Mouse (Mus musculus): ENCODE data around the gene Krt80. TPM values are rescaled to one million over a fixed set of nuclear protein-coding genes. Genes with fewer than 3 reads are reported as not detected.

Gene Krt80
- polyA plus RNA-seq, 1 experiment from 2014 or later, result 6.9 TPM

DNA sequence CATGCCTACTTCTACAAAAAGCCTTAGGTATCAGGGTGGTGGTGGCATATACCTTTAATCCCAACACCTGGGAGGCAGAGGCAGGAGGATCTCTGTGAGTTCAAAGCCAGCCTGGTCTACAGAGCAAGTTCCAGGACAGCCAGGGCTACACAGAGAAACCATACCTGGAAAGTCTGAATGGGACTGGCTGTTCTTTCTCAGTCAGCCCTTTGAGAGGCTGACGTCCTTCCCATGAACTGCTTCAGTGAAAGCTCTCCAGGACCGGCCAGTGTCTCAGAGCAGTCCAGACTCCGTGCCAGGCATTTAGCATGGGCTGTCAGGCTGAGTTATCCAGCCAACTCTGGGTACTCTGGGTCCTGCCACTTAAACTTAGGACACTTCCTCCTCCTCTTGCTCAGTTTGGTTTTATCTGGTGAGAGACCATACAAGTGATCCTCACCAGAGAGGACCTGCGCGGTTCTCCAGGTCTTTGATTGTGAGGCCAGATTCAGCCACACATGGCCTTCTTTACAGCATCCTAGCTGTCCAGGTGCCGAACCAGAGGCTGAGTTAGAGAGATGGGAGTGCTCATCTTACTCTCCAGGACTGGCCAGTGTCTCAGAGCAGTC lies 49.8 kb downstream of the Krt80 start:
- no peak overlapping the region for H3K4me3 ChIP-seq (ENCODE audit: control insufficient read depth in 1 of 2, insufficient read depth in 1 of 2, low read depth in 1 of 2, low read length in 2 of 2)
- no peaks in the 10 kb centered on the region for H3K9me3 ChIP-seq (ENCODE audit: control insufficient read depth, low read length)
- H3K27me3 ChIP-seq (ENCODE audit: control insufficient read depth, insufficient read depth, low read length), result no peaks in the 10 kb centered on the region
- no peak overlapping the region for H3K4me2 ChIP-seq (ENCODE audit: low read length)
- H3K4me1 ChIP-seq (ENCODE audit: control insufficient read depth in 2 of 2, insufficient read depth in 2 of 2, low read length in 2 of 2), result peaks cover 12 to 22% of the 10 kb centered on the region in 2 experiments
- peak overlapping the region; percentile 36 to 69 for H3K27ac ChIP-seq (replicated peaks in 1 of 2; ENCODE audit: control insufficient read depth in 1 of 2, insufficient read depth in 1 of 2, low read depth in 2 of 2, low read length in 2 of 2)
- 65% methylated on average over 6 of the region's 6 CpGs for WGBS
- H3K9ac ChIP-seq (ENCODE audit: low read length), result no peak overlapping the region
- no peaks in the 10 kb centered on the region for H3K36me3 ChIP-seq (ENCODE audit: control insufficient read depth, insufficient read depth, low read length)
- no peak for ATAC-seq (ENCODE audit: insufficient number of reproducible peaks, insufficient read depth, low FRiP score, low read depth)

GRCm38 (mm10) chr15:101318889-101319765 lies 50.8 kb downstream of the Krt80 start:
- peak overlapping the region; percentile 10 to 69; a peak in 1 of 4 replicates for H3K27ac ChIP-seq (replicated peaks in 1 of 2; ENCODE audit: control insufficient read depth in 1 of 2, insufficient read depth in 1 of 2, low read depth in 2 of 2, low read length in 2 of 2)
- no peaks in the 10 kb centered on the region for H3K9me3 ChIP-seq (ENCODE audit: control insufficient read depth, low read length)
- no peak overlapping the region for H3K4me2 ChIP-seq (ENCODE audit: low read length)
- no peak overlapping the region for H3K4me3 ChIP-seq (ENCODE audit: control insufficient read depth in 1 of 2, insufficient read depth in 1 of 2, low read depth in 1 of 2, low read length in 2 of 2)
- H3K36me3 ChIP-seq (ENCODE audit: control insufficient read depth, insufficient read depth, low read length), result no peaks in the 10 kb centered on the region
- ATAC-seq (ENCODE audit: insufficient number of reproducible peaks, insufficient read depth, low FRiP score, low read depth), result no peak
- peaks cover 12 to 22% of the 10 kb centered on the region in 2 experiments for H3K4me1 ChIP-seq (ENCODE audit: control insufficient read depth in 2 of 2, insufficient read depth in 2 of 2, low read length in 2 of 2)
- WGBS, result 54% methylated on average over 14 of the region's 14 CpGs
- no peak overlapping the region for H3K9ac ChIP-seq (ENCODE audit: low read length)
- H3K27me3 ChIP-seq (ENCODE audit: control insufficient read depth, insufficient read depth, low read length), result no peaks in the 10 kb centered on the region

DNA sequence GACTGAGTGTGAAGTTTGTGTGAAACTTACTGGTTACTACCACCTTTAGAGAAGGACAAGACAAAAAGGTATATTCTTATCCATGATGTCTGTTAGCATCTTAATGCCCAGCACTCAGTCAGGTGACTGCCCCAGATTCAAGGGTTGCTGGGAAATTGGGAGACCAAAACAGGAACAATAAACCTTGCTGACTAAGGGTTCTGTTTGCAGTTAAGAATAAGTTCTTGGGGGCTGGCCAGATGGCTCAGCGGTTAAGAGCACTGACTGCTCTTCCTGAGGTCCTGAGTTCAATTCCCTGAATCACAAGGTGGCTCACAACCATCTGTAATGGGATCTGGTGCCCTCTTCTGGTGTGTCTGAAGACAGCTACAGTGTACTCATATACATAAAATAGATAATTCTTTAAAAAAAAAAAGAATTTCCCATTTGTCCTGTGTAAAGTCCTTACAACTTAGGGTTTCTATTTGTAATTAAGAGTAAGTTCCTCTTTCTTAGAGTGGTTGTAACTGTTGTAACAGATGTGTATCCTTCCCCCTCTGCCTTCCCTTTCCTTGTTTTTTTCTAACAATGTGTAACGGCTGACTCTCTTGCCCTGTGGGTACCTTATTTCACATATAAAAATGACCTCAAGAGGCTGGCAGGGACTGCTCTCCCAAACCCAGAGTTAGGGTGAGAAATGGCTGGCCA lies 52.0 kb downstream of the Krt80 start:
- H3K4me1 ChIP-seq (ENCODE audit: control insufficient read depth in 2 of 2, insufficient read depth in 2 of 2, low read length in 2 of 2), result peaks cover 12 to 22% of the 10 kb centered on the region in 2 experiments
- 80% methylated on average over 2 of the region's 2 CpGs for WGBS
- ATAC-seq (ENCODE audit: insufficient number of reproducible peaks, insufficient read depth, low FRiP score, low read depth), result no peak

DNA sequence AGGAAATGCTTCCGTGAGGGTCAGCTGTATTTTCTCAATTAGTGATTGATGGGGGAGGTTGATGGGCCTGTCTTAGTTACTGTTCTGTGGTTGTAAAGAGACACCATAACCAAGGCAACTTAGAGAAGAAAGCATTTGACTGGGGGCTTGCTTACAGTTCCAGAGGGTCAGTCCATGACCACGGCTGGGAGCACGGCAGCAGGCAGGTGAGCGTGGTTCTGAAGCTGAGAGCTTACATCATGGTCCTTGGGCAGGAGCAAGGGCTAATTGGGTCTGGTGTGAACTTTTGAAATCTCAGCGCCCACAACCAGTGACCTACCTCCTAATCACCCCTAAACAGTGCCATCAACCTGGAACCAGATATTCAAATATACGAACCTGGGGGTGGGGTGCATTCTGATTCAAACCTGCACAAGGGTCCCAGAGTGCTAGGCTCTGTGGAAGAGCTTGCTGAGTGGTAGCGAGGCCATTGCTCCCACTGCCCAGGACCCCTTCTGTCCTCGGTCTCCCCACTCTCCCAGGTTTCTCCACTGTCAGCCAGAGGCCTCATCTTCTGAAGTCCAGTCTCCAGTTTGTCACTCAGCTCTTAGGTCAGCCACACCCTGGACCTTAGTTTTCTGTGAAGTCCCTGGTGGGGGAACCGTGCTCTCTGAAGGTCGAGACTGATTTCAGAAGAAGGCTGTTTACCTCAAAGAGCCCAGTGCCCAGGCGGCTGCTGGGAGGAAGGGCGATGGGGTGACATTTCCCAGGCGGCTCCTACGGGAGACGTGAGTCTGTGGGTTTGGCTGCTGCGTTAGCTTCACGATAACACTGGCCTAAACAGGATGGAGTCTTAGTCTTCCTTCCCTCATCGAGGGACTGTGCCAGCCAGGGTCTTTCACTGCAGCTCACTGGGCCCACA lies 52.8 kb downstream of the Krt80 start:
- Histone ChIP-seq H3K27ac (replicated peaks in 1 of 2; ENCODE audit: control insufficient read depth in 1 of 2, insufficient read depth in 1 of 2, low read depth in 2 of 2, low read length in 2 of 2) (peak overlapping the region in 1 of 2 experiments; percentile 30; a peak in 2 of 4 replicates), H3K4me1 (ENCODE audit: control insufficient read depth in 2 of 2, insufficient read depth in 2 of 2, low read length in 2 of 2) (peaks cover 12 to 22% of the 10 kb centered on the region in 2 experiments), H3K27me3 (ENCODE audit: control insufficient read depth, insufficient read depth, low read length) (no peaks in the 10 kb centered on the region), H3K4me3 (ENCODE audit: control insufficient read depth in 1 of 2, insufficient read depth in 1 of 2, low read depth in 1 of 2, low read length in 2 of 2) (no peak overlapping the region), H3K9me3 (ENCODE audit: control insufficient read depth, low read length) (no peaks in the 10 kb centered on the region), H3K4me2 (ENCODE audit: low read length) (peak overlapping the region; percentile 61; the same call in 1 of the 2 replicates), H3K36me3 (ENCODE audit: control insufficient read depth, insufficient read depth, low read length) (no peaks in the 10 kb centered on the region), H3K9ac (ENCODE audit: low read length) (no peak overlapping the region)
- no peak for ATAC-seq (ENCODE audit: insufficient number of reproducible peaks, insufficient read depth, low FRiP score, low read depth)
- 46% methylated on average over 18 of the region's 18 CpGs for WGBS

More for the DNA sequence above, 52.0 kb downstream of the Krt80 start:
- no peak overlapping the region for H3K4me3 ChIP-seq (ENCODE audit: control insufficient read depth in 1 of 2, insufficient read depth in 1 of 2, low read depth in 1 of 2, low read length in 2 of 2)
- H3K4me2 ChIP-seq (ENCODE audit: low read length), result no peak overlapping the region
- H3K9ac ChIP-seq (ENCODE audit: low read length), result no peak overlapping the region
- no peaks in the 10 kb centered on the region for H3K27me3 ChIP-seq (ENCODE audit: control insufficient read depth, insufficient read depth, low read length)
- no peaks in the 10 kb centered on the region for H3K36me3 ChIP-seq (ENCODE audit: control insufficient read depth, insufficient read depth, low read length)
- no peaks in the 10 kb centered on the region for H3K9me3 ChIP-seq (ENCODE audit: control insufficient read depth, low read length)
- peak overlapping the region in 1 of 2 experiments; percentile 30; a peak in 1 of 4 replicates for H3K27ac ChIP-seq (replicated peaks in 1 of 2; ENCODE audit: control insufficient read depth in 1 of 2, insufficient read depth in 1 of 2, low read depth in 2 of 2, low read length in 2 of 2)

- Histone ChIP-seq H3K9me3 (ENCODE audit: control insufficient read depth, low read length) (no peaks in the 10 kb centered on the region), H3K4me2 (ENCODE audit: low read length) (peak overlapping the region; percentile 61), H3K27ac (replicated peaks in 1 of 2; ENCODE audit: control insufficient read depth in 1 of 2, insufficient read depth in 1 of 2, low read depth in 2 of 2, low read length in 2 of 2) (peak overlapping the region; percentile 30 to 36; a peak in 2 of 4 replicates), H3K27me3 (ENCODE audit: control insufficient read depth, insufficient read depth, low read length) (no peaks in the 10 kb centered on the region), H3K9ac (ENCODE audit: low read length) (no peak overlapping the region; the same call in 1 of the 2 replicates), H3K4me3 (ENCODE audit: control insufficient read depth in 1 of 2, insufficient read depth in 1 of 2, low read depth in 1 of 2, low read length in 2 of 2) (peak overlapping the region in 1 of 2 experiments; percentile 33; a peak in 3 of 4 replicates), H3K4me1 (ENCODE audit: control insufficient read depth in 2 of 2, insufficient read depth in 2 of 2, low read length in 2 of 2) (peaks cover 12 to 21% of the 10 kb centered on the region in 2 experiments), H3K36me3 (ENCODE audit: control insufficient read depth, insufficient read depth, low read length) (no peaks in the 10 kb centered on the region)
- 49% methylated on average over 13 of the region's 13 CpGs for WGBS
- ATAC-seq (ENCODE audit: insufficient number of reproducible peaks, insufficient read depth, low FRiP score, low read depth), result no peak
Observed at GRCm38 (mm10) chr15:101316279-101316912, 53.6 kb downstream of the Krt80 start.

GRCm38 (mm10) chr15:101315832-101316231 lies 54.1 kb downstream of the Krt80 start:
- H3K9ac ChIP-seq (ENCODE audit: low read length), result no peak overlapping the region

More at GRCm38 (mm10) chr15:101315832-101316231, 54.1 kb downstream of the Krt80 start:
- H3K4me2 ChIP-seq (ENCODE audit: low read length), result peak overlapping the region; percentile 61
- no peak overlapping the region for H3K27ac ChIP-seq (replicated peaks in 1 of 2; ENCODE audit: control insufficient read depth in 1 of 2, insufficient read depth in 1 of 2, low read depth in 2 of 2, low read length in 2 of 2)
- no peaks in the 10 kb centered on the region for H3K27me3 ChIP-seq (ENCODE audit: control insufficient read depth, insufficient read depth, low read length)
- H3K4me3 ChIP-seq (ENCODE audit: control insufficient read depth in 1 of 2, insufficient read depth in 1 of 2, low read depth in 1 of 2, low read length in 2 of 2), result peak overlapping the region; percentile 33 to 41
- peaks cover 12 to 17% of the 10 kb centered on the region in 2 experiments for H3K4me1 ChIP-seq (ENCODE audit: control insufficient read depth in 2 of 2, insufficient read depth in 2 of 2, low read length in 2 of 2)
- H3K9me3 ChIP-seq (ENCODE audit: control insufficient read depth, low read length), result no peaks in the 10 kb centered on the region
- H3K36me3 ChIP-seq (ENCODE audit: control insufficient read depth, insufficient read depth, low read length), result no peaks in the 10 kb centered on the region
- ATAC-seq (ENCODE audit: insufficient number of reproducible peaks, insufficient read depth, low FRiP score, low read depth), result peak; percentile 54
- WGBS, result 3% methylated on average over 11 of the region's 11 CpGs

Data from heart, embryonic 14.5 days (tissue).